Mouse (Mus musculus): Measurements from ENCODE around the gene Pkd1. TPM values are rescaled to one million over a fixed set of nuclear protein-coding genes. Genes with fewer than 3 reads are reported as not detected.

The Pkd1 gene
- total RNA-seq, 2 experiments from 2014 or later, result 89.1 to 97.5 TPM

GRCm38 (mm10) chr17:24520450-24520849 is 29.2 kb upstream of the Pkd1 start:
- TF ChIP-seq CTCF (IDR thresholded peaks at IDR 0.05), result no peak
- intact Hi-C loops (cut with DNase I), result no loop called here

GRCm38 (mm10) chr17:24524734-24525133 is 24.9 kb upstream of the Pkd1 start:
- DNase-seq (ENCODE audit: extremely low spot score in 1 of 2, low spot score in 2 of 2), result no peak
- Histone ChIP-seq H3K4me3 (no peak overlapping the region), H3K27ac (no peak overlapping the region)
- intact Hi-C loops (cut with DNase I), result no loop called here
- TF ChIP-seq CTCF (IDR thresholded peaks at IDR 0.05), result no peak

More at GRCm38 (mm10) chr17:24520450-24520849, 29.2 kb upstream of the Pkd1 start:
- Histone ChIP-seq H3K4me3 (no peak overlapping the region), H3K27ac (no peak overlapping the region)
- DNase-seq (ENCODE audit: extremely low spot score in 1 of 2, low spot score in 2 of 2), result no peak

DNA sequence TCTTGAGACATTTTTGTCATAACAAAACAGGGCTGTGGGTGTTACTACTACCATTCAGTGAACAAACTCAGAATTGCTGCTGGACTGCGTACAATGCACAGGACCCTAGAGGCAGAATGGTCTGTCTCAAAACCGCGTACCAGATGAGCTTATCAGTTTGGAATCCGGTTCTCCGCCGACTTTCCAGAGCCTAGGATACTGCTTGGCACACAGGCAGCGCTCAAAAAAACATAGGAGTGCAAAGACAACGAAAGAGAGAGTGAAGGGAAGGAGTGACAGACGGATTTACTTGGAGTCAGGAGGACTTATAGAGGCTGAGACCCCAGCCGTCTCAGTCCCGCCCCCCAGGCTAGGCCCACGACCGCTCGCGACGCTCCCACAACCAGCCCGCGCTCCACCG is 22.3 kb upstream of the Pkd1 start:
- no peak for DNase-seq (ENCODE audit: extremely low spot score in 1 of 2, low spot score in 2 of 2)
- no peak for TF ChIP-seq CTCF (IDR thresholded peaks at IDR 0.05)
- Histone ChIP-seq H3K4me3 (peak overlapping the region; percentile 56), H3K27ac (peak overlapping the region; percentile 90)
- intact Hi-C loops (cut with DNase I), result no loop called here

- peak; percentile 84 to 92 for DNase-seq (ENCODE audit: extremely low spot score in 1 of 2, low spot score in 2 of 2)
- intact Hi-C loops (cut with DNase I), result loop anchor here (2.0 kb wide), 1 partner anchor 127 kb away; no protein-coding TSS in a partner anchor
- peak within 1 kb of the TSS; percentile 71 for H3K4me3 ChIP-seq
- no peak for TF ChIP-seq CTCF (IDR thresholded peaks at IDR 0.05)
- H3K27ac ChIP-seq, result peak within 1 kb of the TSS; percentile 90
Measured at GRCm38 (mm10) chr17:24527723-24528559, 21.7 kb upstream of the Pkd1 start, which contains the start of gene Traf7. TSS of gene Traf7 (minus strand) at chr17:24527938.

DNA sequence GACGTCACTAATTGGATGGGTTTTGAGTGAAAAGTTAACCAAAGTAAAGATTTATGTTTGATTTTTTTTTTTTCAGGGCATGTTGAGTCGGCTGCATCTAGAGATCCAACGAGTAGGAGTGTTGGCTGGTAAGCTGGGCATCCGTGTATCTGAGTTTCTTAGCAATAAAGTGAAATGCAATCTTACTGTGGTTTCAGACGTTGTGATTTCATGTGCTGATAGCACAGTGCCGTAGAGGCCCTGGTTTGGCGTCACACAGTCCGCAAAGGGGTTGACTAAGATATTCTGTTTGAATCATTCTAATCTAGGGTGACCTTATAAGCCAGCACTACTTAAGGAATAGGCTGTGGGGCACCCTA is 21.1 kb upstream of the Pkd1 start:
- Histone ChIP-seq H3K4me3 (peak overlapping the region; percentile 71), H3K27ac (peak overlapping the region; percentile 79)
- no peak for TF ChIP-seq CTCF (IDR thresholded peaks at IDR 0.05)
- intact Hi-C loops (cut with DNase I), result loop anchor here (2.0 kb wide), 1 partner anchor 126 kb away; no protein-coding TSS in a partner anchor
- DNase-seq (ENCODE audit: extremely low spot score in 1 of 2, low spot score in 2 of 2), result peak in 1 of 2 experiments; percentile 18

- peak overlapping the region; percentile 71 for H3K4me3 ChIP-seq
- peak in 1 of 2 experiments; percentile 60 for DNase-seq (ENCODE audit: extremely low spot score in 1 of 2, low spot score in 2 of 2)
- H3K27ac ChIP-seq, result peak overlapping the region; percentile 57; the same call in 1 of the 2 replicates
- intact Hi-C loops (cut with DNase I), result loop anchor here (2.0 kb wide), 1 partner anchor 126 kb away; no protein-coding TSS in a partner anchor
- peak; percentile 78 for TF ChIP-seq CTCF (IDR thresholded peaks at IDR 0.05)
Measured at GRCm38 (mm10) chr17:24529007-24529451, 20.6 kb upstream of the Pkd1 start.

DNA sequence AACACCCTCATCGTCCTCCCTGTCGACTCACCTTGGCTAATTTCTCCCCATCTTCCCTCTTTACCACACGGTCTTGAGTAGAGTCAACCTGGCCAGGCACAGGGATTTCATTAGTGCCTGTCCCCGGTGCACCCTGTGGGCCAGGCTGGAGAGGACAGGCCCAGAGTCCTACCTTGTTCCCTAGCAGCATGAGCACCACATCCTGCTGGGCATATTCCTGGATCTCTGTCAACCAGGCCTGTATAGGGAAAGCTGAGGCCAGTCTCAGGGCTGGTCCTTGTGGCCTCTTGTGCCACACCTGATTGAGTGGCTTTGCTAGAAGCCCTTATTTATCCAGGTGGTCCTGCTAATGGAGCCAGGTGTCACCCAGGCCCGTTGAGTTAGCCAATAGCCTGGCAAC is 19.8 kb upstream of the Pkd1 start:
- no peak for TF ChIP-seq CTCF (IDR thresholded peaks at IDR 0.05)
- DNase-seq (ENCODE audit: extremely low spot score in 1 of 2, low spot score in 2 of 2), result no peak
- H3K4me3 ChIP-seq, result peak overlapping the region; percentile 71
- intact Hi-C loops (cut with DNase I), result loop anchor here (2.0 kb wide), 1 partner anchor 125 kb away; no protein-coding TSS in a partner anchor
- peak overlapping the region; percentile 57 for H3K27ac ChIP-seq

GRCm38 (mm10) chr17:24530361-24531050 is 19.1 kb upstream of the Pkd1 start:
- peak; percentile 52 for TF ChIP-seq CTCF (IDR thresholded peaks at IDR 0.05)
- Histone ChIP-seq H3K4me3 (peak overlapping the region; percentile 13; the same call in 1 of the 2 replicates), H3K27ac (peak overlapping the region; percentile 19; the same call in 1 of the 2 replicates)
- peak in 1 of 2 experiments; percentile 12 for DNase-seq (ENCODE audit: extremely low spot score in 1 of 2, low spot score in 2 of 2)
- intact Hi-C loops (cut with DNase I), result no loop called here

DNA sequence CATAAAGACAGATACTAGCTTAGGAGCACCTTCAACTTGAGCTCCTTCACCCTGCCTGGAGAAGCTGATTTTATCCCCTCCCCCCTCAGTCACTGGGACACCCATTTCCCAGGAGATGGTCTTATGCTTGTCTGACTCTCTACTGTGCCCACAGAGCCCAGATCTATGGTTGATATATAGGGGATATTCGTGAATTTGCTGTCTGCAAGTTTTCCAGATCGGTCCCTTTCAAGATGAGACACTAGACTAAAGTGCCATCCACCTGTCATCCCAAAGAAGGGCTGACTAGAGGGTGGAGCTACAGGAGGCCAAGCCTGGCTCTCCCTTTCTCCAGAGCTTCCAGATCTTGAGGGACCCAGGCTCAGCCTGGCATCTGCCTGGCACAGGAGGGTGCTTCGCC is 18.6 kb upstream of the Pkd1 start:
- intact Hi-C loops (cut with DNase I), result no loop called here
- H3K4me3 ChIP-seq, result no peak overlapping the region; the same call in 1 of the 2 replicates
- no peak for DNase-seq (ENCODE audit: extremely low spot score in 1 of 2, low spot score in 2 of 2)
- peak overlapping the region; percentile 21; the same call in 1 of the 2 replicates for H3K27ac ChIP-seq
- no peak for TF ChIP-seq CTCF (IDR thresholded peaks at IDR 0.05)

DNA sequence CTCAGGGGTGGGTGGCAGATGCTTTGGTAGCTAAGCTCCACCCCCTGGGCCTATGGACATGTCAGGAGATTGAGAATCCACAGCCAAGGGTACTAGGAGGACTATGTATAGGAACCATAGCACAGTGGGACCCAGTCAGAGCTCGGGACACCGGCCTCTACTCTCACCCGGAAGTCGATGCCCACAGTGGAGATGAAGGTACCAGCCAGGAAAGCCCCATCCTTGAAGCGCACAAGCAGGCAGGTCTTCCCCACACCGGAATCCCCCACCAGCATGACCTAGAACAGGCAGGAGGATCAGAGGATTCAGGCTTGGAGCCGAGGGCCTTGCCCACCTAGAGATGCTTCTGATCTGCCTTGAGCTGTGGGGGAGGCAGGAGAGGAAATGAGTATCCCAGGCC is 17.6 kb upstream of the Pkd1 start:
- peak overlapping the region; percentile 57 for H3K27ac ChIP-seq
- DNase-seq (ENCODE audit: extremely low spot score in 1 of 2, low spot score in 2 of 2), result no peak
- H3K4me3 ChIP-seq, result peak overlapping the region; percentile 61
- intact Hi-C loops (cut with DNase I), result no loop called here
- TF ChIP-seq CTCF (IDR thresholded peaks at IDR 0.05), result no peak

- Histone ChIP-seq H3K4me3 (peak overlapping the region; percentile 61), H3K27ac (peak overlapping the region; percentile 90)
- intact Hi-C loops (cut with DNase I), result no loop called here
- peak; percentile 82 to 89 for DNase-seq (ENCODE audit: extremely low spot score in 1 of 2, low spot score in 2 of 2)
- peak; percentile 15; the same call in 1 of the 2 replicates for TF ChIP-seq CTCF (IDR thresholded peaks at IDR 0.05)
Measured at GRCm38 (mm10) chr17:24533099-24533992, 16.3 kb upstream of the Pkd1 start.
